10 mouse cellular contexts compared by ENCODE assay signal in the genomic region with DNA sequence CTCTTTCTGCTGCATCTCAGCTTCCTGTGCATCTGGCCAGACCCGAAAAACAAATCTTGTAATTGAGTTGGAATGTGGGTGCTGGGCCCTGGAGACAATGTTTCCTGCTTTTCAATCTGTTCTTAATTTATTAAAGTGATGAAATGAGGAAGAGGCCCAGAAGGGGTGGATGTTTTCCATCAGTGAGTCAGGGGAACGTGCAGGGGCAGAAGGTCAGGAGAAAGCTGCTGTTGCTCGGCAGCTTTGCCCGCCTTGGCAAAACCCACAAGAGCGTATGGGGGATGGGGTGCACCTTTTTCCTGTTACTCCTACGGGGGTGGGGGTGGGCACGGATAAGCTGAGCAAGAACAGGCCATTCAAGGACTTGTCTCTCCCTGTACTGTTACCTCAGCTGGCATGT.
DNase-seq lines count a peak whose midpoint lies in the region; ATAC-seq lines count a peak whose summit lies in the region.
"Had no signal": no experiment of that assay in that cellular context is flagged by ENCODE, and none has a peak within 500 bp of the region (broad histone marks: within the 10 kb centered on the region; RNA-seq: fewer than 3 reads in every experiment).

No protein-coding gene starts in this region.

- no peak overlapping the region for H3K9ac ChIP-seq in heart, embryonic 13.5 days

- H3K27me3 ChIP-seq in heart, embryonic 13.5 days (replicated peaks): no peaks in the 10 kb centered on the region

- 0 out of 2 replicates have a peak overlapping the region, but pooled peaks have one; percentile 3 for H3K4me2 ChIP-seq in heart, embryonic 13.5 days

- H3K4me1 ChIP-seq in heart, embryonic 13.5 days: peaks cover 13% of the 10 kb centered on the region

- ATAC-seq in heart, embryonic 13.5 days (ENCODE audit: extremely low read depth, insufficient number of reproducible peaks, low FRiP score, low TSS enrichment): no peak

- 26% methylated on average over 7 of the region's 7 CpGs for WGBS in heart, embryonic 13.5 days

- DNase-seq in kidney, postnatal 10 days: peak; percentile 7
- DNase-seq in kidney, adult 18-20 months: no peak
- DNase-seq in embryo, embryonic 11.5 days (ENCODE audit: low read depth, low spot score): peak; percentile 51
- DNase-seq in skeletal muscle tissue, adult 2 months (ENCODE audit: low read depth, low spot score): peak; percentile 9
- no peak for DNase-seq in cerebellum, postnatal 4 days (ENCODE audit: low spot score in 2 of 2)
- no peak for DNase-seq in right cerebral cortex, postnatal 4 days
- DNase-seq: cerebellum, adult 2 months; thymus, adult 18-20 months had no signal

- H3K36me3 ChIP-seq in heart, embryonic 13.5 days: no peaks in the 10 kb centered on the region

- no peaks in the 10 kb centered on the region for H3K9me3 ChIP-seq in heart, embryonic 13.5 days

- no peak overlapping the region for H3K4me3 ChIP-seq in heart, embryonic 13.5 days
- H3K4me3 ChIP-seq: heart, adult 2 months had no signal

- H3K27ac ChIP-seq in heart, embryonic 13.5 days (replicated peaks): no peak overlapping the region
- H3K27ac ChIP-seq: heart, adult 2 months had no signal

Comparison
In these comparisons a context has a peak if more than half of its experiments do, and no peak if none do; other contexts are left out.
1. DNase-seq: peak in kidney, postnatal 10 days (single experiment), embryo, embryonic 11.5 days (single experiment) and skeletal muscle tissue, adult 2 months (single experiment); none in kidney, adult 18-20 months (single experiment), cerebellum, postnatal 4 days (0 of 2) and right cerebral cortex, postnatal 4 days (single experiment).